Mouse (Mus musculus): Measurements from ENCODE around the gene Efna5. TPM values are rescaled to one million over a fixed set of nuclear protein-coding genes. Genes with fewer than 3 reads are reported as not detected.

Efna5 gene
- polyA plus RNA-seq, 1 experiment, result 1.9 TPM

DNA sequence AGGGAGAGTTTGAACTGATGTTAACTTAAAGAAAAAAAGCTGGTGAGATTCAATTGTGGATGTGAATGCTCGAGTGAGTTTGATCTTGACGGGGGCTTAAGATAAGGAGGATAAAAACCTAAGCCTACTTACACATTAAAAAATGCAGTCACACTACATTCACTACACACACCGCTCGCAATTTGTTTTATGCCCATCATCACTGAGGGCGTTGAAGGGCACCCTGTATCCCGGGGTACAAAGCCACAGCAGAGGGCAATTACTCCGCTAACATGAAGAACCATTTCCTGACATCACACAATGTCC, 94.6 kb downstream of the Efna5 start:
- WGBS, result 85% methylated on average over 7 of the region's 7 CpGs
- Histone ChIP-seq H3K4me3 (ENCODE audit: control insufficient read depth, insufficient read depth, low read length) (no peak overlapping the region), H3K27ac (ENCODE audit: control insufficient read depth, insufficient read depth, low read length) (no peak overlapping the region), H3K27me3 (ENCODE audit: control insufficient read depth, insufficient read depth, low read length) (no peaks in the 10 kb centered on the region), H3K4me1 (replicated peaks; ENCODE audit: control insufficient read depth, insufficient read depth, low read length) (no peaks in the 10 kb centered on the region; the same call in 1 of the 2 replicates), H3K36me3 (ENCODE audit: control insufficient read depth, insufficient read depth, low read length) (no peaks in the 10 kb centered on the region)
- DNase-seq, result no peak
- TF ChIP-seq POLR2A (IDR thresholded peaks at IDR 0.05; ENCODE audit: control insufficient read depth, extremely low read depth, insufficient read depth, low read length, poor library complexity) (no peak), CTCF (IDR thresholded peaks at IDR 0.05; ENCODE audit: borderline replicate concordance, control insufficient read depth, extremely low read depth, insufficient read depth, low read length, poor library complexity) (no peak)

DNA sequence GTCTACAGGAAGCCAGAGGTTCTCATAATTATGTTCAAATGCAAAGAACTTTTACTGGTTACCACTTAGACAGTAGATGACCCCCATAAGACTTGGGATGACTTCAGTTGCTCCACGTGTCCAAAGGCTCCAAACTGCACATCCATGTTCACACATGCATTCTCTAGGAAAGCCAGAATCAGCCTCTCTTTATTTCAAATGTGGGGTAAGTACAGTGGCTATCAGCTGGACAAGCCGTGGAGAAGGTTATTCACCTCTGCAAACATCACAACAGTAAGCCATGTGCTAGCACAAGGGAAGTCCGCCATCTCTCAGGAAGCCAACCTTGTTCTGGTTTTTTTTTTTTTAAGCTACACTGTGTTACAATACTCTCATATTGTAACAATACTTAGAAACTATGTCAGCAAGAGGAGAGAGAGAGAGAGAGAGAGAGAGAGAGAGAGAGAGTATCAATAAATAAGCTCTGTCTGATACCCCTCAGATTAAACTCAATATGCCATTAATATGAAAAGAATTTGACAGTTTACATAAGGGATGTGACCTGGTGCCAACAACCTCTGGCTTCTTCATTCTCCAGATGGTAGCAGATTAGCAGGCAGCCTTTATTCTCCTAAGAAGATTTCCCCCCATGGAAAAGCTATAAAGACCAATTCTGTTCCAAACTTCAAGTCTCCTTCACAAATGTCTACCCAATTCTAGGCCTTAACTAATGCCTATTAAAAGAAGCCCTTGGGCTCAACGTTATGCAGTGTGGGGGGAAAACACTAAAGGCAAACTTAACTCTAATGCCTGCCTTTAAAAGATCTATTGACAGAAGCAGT, 95.1 kb downstream of the Efna5 start:
- H3K27me3 ChIP-seq (ENCODE audit: control insufficient read depth, insufficient read depth, low read length), result no peaks in the 10 kb centered on the region
- no peak for DNase-seq
- WGBS, result 86% methylated on average over 4 of the region's 4 CpGs
- no peak overlapping the region for H3K27ac ChIP-seq (ENCODE audit: control insufficient read depth, insufficient read depth, low read length)
- H3K4me3 ChIP-seq (ENCODE audit: control insufficient read depth, insufficient read depth, low read length), result no peak overlapping the region
- TF ChIP-seq POLR2A (IDR thresholded peaks at IDR 0.05; ENCODE audit: control insufficient read depth, extremely low read depth, insufficient read depth, low read length, poor library complexity), result no peak
- TF ChIP-seq CTCF (IDR thresholded peaks at IDR 0.05; ENCODE audit: borderline replicate concordance, control insufficient read depth, extremely low read depth, insufficient read depth, low read length, poor library complexity), result no peak
- no peaks in the 10 kb centered on the region for H3K36me3 ChIP-seq (ENCODE audit: control insufficient read depth, insufficient read depth, low read length)
- H3K4me1 ChIP-seq (replicated peaks; ENCODE audit: control insufficient read depth, insufficient read depth, low read length), result peaks cover 2% of the 10 kb centered on the region

DNA sequence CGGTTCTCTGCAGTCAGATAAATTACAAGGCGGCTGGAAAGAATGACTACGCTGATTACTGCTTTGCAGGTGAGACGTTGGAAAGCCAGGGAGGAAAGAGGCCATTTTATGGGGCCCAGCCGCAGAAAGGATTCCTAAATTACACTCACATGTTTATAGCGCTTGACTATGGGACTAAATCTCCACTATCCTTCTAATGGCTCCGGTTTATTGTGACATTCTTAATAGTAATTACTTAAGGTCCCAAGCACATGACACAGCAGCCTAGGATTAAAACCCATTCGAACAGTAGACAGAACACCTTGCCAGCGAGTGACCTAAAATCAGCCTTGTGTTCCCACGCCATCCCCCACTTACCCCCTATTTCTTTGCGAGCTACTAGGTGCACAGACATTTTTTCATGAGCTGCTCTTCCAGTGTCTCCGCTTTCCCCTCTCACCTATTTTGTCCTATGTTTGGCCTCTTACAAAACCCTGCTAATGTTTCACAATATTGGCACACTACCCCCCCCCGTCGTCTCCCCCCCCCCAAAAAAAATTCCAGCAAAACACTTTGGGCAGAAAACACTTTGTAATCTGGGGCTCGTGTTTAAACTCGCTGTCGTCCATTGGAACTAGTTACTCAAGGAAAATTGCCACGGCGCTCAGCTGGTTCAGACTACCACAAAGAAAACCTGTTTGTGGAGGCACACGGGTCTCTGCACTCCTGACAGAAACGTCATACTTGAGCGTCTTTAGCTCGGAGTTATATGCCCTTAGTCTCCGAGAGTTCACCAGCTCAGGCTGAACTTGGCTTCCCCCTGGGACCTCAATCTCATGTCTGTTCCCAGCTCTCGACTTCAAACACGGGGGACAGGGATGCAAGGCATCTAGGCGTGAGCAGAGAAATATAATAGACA, 96.6 kb downstream of the Efna5 start:
- H3K27me3 ChIP-seq (ENCODE audit: control insufficient read depth, insufficient read depth, low read length), result no peaks in the 10 kb centered on the region
- no peak for DNase-seq
- H3K4me1 ChIP-seq (replicated peaks; ENCODE audit: control insufficient read depth, insufficient read depth, low read length), result peaks cover 5% of the 10 kb centered on the region
- H3K36me3 ChIP-seq (ENCODE audit: control insufficient read depth, insufficient read depth, low read length), result no peaks in the 10 kb centered on the region
- H3K4me3 ChIP-seq (ENCODE audit: control insufficient read depth, insufficient read depth, low read length), result no peak overlapping the region
- WGBS, result 76% methylated on average over 27 of the region's 27 CpGs
- H3K27ac ChIP-seq (ENCODE audit: control insufficient read depth, insufficient read depth, low read length), result no peak overlapping the region
- TF ChIP-seq POLR2A (IDR thresholded peaks at IDR 0.05; ENCODE audit: control insufficient read depth, extremely low read depth, insufficient read depth, low read length, poor library complexity), result no peak
- no peak for TF ChIP-seq CTCF (IDR thresholded peaks at IDR 0.05; ENCODE audit: borderline replicate concordance, control insufficient read depth, extremely low read depth, insufficient read depth, low read length, poor library complexity)

DNA sequence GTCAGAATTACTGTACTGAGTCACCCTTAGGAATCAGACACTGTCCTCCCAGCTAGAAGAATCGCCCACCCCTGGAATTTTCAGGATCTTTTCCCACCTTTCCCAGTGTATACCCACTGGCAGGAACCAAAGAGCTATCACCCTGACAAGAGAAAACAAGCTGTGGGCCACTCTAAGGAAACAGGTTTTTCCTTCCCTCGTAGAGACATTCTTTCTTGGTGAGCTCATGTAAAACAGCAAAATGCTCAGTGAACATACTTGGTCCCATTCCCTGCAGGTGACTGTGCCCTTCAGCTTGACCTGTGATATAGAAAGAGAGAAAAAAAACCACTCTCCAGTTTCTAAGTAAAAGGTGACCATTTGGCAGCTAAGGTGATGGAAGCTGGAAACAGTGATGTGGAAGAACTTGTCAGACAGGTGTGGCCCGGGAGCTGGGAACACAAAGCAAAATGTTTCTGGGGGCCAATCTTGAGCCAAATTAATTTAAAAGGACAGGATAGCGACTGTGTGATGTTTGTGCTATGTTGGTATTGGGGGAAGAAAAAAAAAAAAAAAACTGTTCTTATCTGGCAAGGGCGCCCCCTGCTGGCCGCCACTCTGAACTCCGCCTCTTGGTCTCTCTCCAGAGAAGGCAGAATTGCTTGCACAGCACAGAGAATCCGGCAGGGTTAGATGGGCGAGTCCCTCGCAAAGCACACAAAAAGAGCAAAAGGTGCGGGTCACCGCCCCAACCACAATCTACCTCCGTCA, 97.4 kb downstream of the Efna5 start:
- DNase-seq, result peak; percentile 78
- H3K27me3 ChIP-seq (ENCODE audit: control insufficient read depth, insufficient read depth, low read length), result no peaks in the 10 kb centered on the region
- WGBS, result 22% methylated on average over 13 of the region's 13 CpGs
- H3K27ac ChIP-seq (ENCODE audit: control insufficient read depth, insufficient read depth, low read length), result no peak overlapping the region
- no peaks in the 10 kb centered on the region for H3K36me3 ChIP-seq (ENCODE audit: control insufficient read depth, insufficient read depth, low read length)
- TF ChIP-seq POLR2A (IDR thresholded peaks at IDR 0.05; ENCODE audit: control insufficient read depth, extremely low read depth, insufficient read depth, low read length, poor library complexity) (no peak), CTCF (IDR thresholded peaks at IDR 0.05; ENCODE audit: borderline replicate concordance, control insufficient read depth, extremely low read depth, insufficient read depth, low read length, poor library complexity) (peak; percentile 82; the same call in 1 of the 2 replicates)
- peaks cover 5% of the 10 kb centered on the region for H3K4me1 ChIP-seq (replicated peaks; ENCODE audit: control insufficient read depth, insufficient read depth, low read length)
- no peak overlapping the region for H3K4me3 ChIP-seq (ENCODE audit: control insufficient read depth, insufficient read depth, low read length)

DNA sequence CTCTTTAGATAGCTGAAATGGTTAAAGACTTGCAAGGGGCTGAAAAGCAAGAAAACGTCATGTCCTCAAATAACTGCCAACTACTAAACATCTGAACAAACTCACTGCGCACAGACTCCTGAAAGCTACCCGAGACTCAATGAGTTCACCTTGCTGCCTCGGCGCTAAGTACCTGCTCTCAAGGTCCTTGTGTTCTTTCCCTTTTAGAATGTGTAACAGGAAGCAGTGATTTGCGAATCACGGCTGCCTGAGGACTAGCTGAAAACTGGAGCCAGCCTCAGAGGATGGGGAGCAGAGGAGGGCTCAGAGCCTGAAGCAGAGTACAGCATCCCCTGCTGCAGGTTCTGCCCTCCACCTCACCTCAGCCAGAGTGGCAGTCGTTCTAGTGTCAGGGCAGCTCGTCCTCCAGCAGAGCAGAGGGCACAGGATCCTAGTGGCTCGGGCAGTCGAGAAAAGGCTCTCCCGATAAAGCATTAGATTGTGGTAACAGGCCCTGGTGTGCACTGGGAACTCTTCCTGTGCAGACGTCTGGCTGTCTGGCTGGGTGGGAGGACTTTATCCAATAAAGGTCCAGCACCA, 98.2 kb downstream of the Efna5 start:
- Histone ChIP-seq H3K4me3 (ENCODE audit: control insufficient read depth, insufficient read depth, low read length) (no peak overlapping the region), H3K27ac (ENCODE audit: control insufficient read depth, insufficient read depth, low read length) (no peak overlapping the region), H3K4me1 (replicated peaks; ENCODE audit: control insufficient read depth, insufficient read depth, low read length) (peaks cover 5% of the 10 kb centered on the region), H3K36me3 (ENCODE audit: control insufficient read depth, insufficient read depth, low read length) (no peaks in the 10 kb centered on the region), H3K27me3 (ENCODE audit: control insufficient read depth, insufficient read depth, low read length) (no peaks in the 10 kb centered on the region)
- DNase-seq, result no peak
- TF ChIP-seq CTCF (IDR thresholded peaks at IDR 0.05; ENCODE audit: borderline replicate concordance, control insufficient read depth, extremely low read depth, insufficient read depth, low read length, poor library complexity), result no peak
- TF ChIP-seq POLR2A (IDR thresholded peaks at IDR 0.05; ENCODE audit: control insufficient read depth, extremely low read depth, insufficient read depth, low read length, poor library complexity), result no peak
- WGBS, result 88% methylated on average over 13 of the region's 13 CpGs

DNA sequence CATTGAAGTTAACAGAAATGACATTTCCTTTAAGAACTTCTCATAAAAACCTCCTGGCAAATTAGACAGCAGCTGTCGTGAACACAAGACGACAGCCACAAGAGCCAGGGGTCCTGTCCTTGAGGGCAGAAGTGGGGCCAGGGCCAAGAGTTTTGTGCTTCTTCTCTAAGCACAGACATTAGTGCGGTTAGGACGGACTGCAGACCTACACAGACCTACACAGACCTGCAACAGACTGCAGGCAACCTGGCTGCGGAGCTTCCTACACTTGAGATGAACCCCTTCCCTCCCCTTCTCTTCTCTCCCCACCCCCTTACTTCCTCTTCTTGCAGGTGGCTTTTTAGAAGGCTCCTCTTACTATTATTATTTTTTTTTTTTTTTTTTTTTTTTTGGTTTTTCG, 100.0 kb downstream of the Efna5 start:
- peak overlapping the region; percentile 25 for H3K4me3 ChIP-seq (ENCODE audit: control insufficient read depth, insufficient read depth, low read length)
- H3K36me3 ChIP-seq (ENCODE audit: control insufficient read depth, insufficient read depth, low read length), result no peaks in the 10 kb centered on the region
- no peak for TF ChIP-seq POLR2A (IDR thresholded peaks at IDR 0.05; ENCODE audit: control insufficient read depth, extremely low read depth, insufficient read depth, low read length, poor library complexity)
- TF ChIP-seq CTCF (IDR thresholded peaks at IDR 0.05; ENCODE audit: borderline replicate concordance, control insufficient read depth, extremely low read depth, insufficient read depth, low read length, poor library complexity), result no peak
- H3K27me3 ChIP-seq (ENCODE audit: control insufficient read depth, insufficient read depth, low read length), result no peaks in the 10 kb centered on the region
- WGBS, result 10% methylated on average over 6 of the region's 6 CpGs
- H3K4me1 ChIP-seq (replicated peaks; ENCODE audit: control insufficient read depth, insufficient read depth, low read length), result peaks cover 5% of the 10 kb centered on the region
- DNase-seq, result peak; percentile 31
- H3K27ac ChIP-seq (ENCODE audit: control insufficient read depth, insufficient read depth, low read length), result peak overlapping the region; percentile 81
